Mouse (Mus musculus) heart, postnatal 0 days (tissue): Measurements from ENCODE around the gene Apobec2. TPM values are rescaled to one million over a fixed set of nuclear protein-coding genes. Genes with fewer than 3 reads are reported as not detected.

ENCODE experiments used
- ATAC-seq: fragments of 200-750 bp; cut with Nextera tagmentation; 2 replicates; pipeline ENCODE4 v1.8.0; 2017; ENCODE audit warnings: low read depth, moderate number of reproducible peaks, moderate library complexity; ENCODE audit not compliant: insufficient read depth
- DNase-seq: peaks from one replicate; pipeline ENCODE4 v3.0.0-alpha.2; 2016; ENCODE audit warnings: low spot score
- H3K27ac ChIP-seq: fragments of 300-500 bp; sonication (generic); 2 replicates; pipeline ENCODE4 v1.5.1; 2014; ENCODE audit warnings: low read depth, mild to moderate bottlenecking
- H3K27me3 ChIP-seq: fragments of 300-500 bp; sonication (generic); 2 replicates; pipeline ENCODE4 v1.6.1; 2014; ENCODE audit warnings: low read length, mixed read lengths; ENCODE audit not compliant: control insufficient read depth, insufficient read depth
- H3K36me3 ChIP-seq: fragments of 300-500 bp; sonication (generic); replicated peaks from 2 replicates; pipeline ENCODE4 v1.6.1; 2014; ENCODE audit warnings: low read length, mixed read lengths; ENCODE audit not compliant: control insufficient read depth, insufficient read depth
- H3K4me1 ChIP-seq: fragments of 300-500 bp; sonication (generic); 2 replicates; pipeline ENCODE4 v1.6.1; 2014; ENCODE audit warnings: antibody characterized with exemption; ENCODE audit not compliant: control insufficient read depth, insufficient read depth
- H3K4me2 ChIP-seq: fragments of 300-500 bp; sonication (generic); 2 replicates; pipeline ENCODE4 v1.6.1; 2014; ENCODE audit warnings: low read depth, mild to moderate bottlenecking, low read length, moderate library complexity
- H3K4me3 ChIP-seq: fragments of 300-500 bp; sonication (generic); 2 replicates; pipeline ENCODE4 v1.5.1; 2014; ENCODE audit warnings: low read depth, low read length
- H3K9ac ChIP-seq: fragments of 300-500 bp; sonication (generic); replicated peaks from 2 replicates; pipeline ENCODE4 v1.6.1; 2014; ENCODE audit warnings: low read depth, low read length, mixed read lengths
- H3K9me3 ChIP-seq: fragments of 300-500 bp; sonication (generic); replicated peaks from 2 replicates; pipeline ENCODE4 v1.6.1; 2016; ENCODE audit warnings: low read length; ENCODE audit not compliant: control insufficient read depth
- CTCF ChIP-seq: IDR thresholded peaks from 2 replicates; pipeline ENCODE4 v1.5.1; 2016; ENCODE audit warnings: antibody characterized with exemption, control low read depth, low read depth
- EP300 ChIP-seq: IDR thresholded peaks from 2 replicates; pipeline ENCODE4 v1.6.1; 2016; ENCODE audit warnings: antibody characterized with exemption, low read depth
- WGBS: fragments of 180-500 bp; shearing (Covaris S2); extraction: QIAGEN DNeasy Blood & Tissue Kit; methylation state at CpG from one replicate; pipeline ENCODE4 v1.1.7; 2014; 5-methylcytosine and 5-hydroxymethylcytosine counted together
- polyA plus RNA-seq: library from polyadenylated mRNA; unstranded; fragments of >200 nt; fragmentation: Nextera tagmentation; extraction: Ambion mirVana; gene quantifications from 2 replicates; pipeline ENCODE4 v1.2.1, GENCODE M21; 2015
- total RNA-seq: library from RNA; depleted of rRNA; stranded (reverse); fragments of >200 nt; gene quantifications from 2 replicates; pipeline ENCODE4 v1.2.3, GENCODE M21; 2014; ENCODE audit warnings: low replicate concordance

Apobec2 gene
- total and polyA plus RNA-seq, 2 experiments from 2014 or later = 265 to 325 TPM

DNA sequence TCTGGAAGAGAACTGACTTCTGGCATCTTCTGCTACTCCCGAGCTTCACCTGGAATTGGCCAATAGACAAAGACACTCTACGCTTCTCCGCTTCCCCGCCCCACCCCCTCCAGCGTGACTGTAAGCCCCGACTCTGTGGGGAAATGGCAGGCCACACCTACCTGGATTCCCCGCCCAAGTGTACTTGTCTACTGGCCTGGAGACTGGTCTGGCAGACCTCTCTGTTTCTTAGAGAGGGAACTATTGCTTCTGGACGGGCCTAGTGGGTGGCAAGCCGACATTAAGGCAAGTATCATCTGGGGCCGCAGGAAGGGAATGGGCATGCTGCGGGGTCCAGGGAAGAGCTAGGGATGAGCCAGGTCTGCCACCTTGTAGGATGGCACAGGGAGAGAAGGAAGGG lies 22.0 kb upstream of the Apobec2 start, which contains the start of gene Unc5cl:
Gene Unc5cl, plus strand, starts transcription at position 214 of the 400 bp plus-strand sequence.
- Histone ChIP-seq H3K4me3 (no peak within 1 kb of the TSS), H3K36me3 (no peaks in the 10 kb centered on the region), H3K4me2 (no peak within 1 kb of the TSS), H3K9ac (no peak within 1 kb of the TSS), H3K9me3 (no peaks in the 10 kb centered on the region), H3K27ac (no peak within 1 kb of the TSS), H3K4me1 (no peaks in the 10 kb centered on the region), H3K27me3 (no peaks in the 10 kb centered on the region)
- TF ChIP-seq EP300 = no peak
- TF ChIP-seq CTCF = no peak
- ATAC-seq = no peak
- DNase-seq = no peak
- 58% methylated on average over 11 of the region's 11 CpGs for WGBS

GRCm38 (mm10) chr17:48454190-48454589 lies 21.5 kb upstream of the Apobec2 start:
- DNase-seq (no peak), ATAC-seq (no peak)
- no peak overlapping the region for H3K27ac ChIP-seq
- no peak overlapping the region for H3K4me3 ChIP-seq
- H3K4me2 ChIP-seq = no peak overlapping the region
- H3K4me1 ChIP-seq = no peaks in the 10 kb centered on the region
- H3K36me3 ChIP-seq = no peaks in the 10 kb centered on the region
- no peaks in the 10 kb centered on the region for H3K27me3 ChIP-seq
- WGBS = 45% methylated on average over 7 of the region's 7 CpGs
- H3K9ac ChIP-seq = no peak overlapping the region
- no peak for TF ChIP-seq EP300
- no peak for TF ChIP-seq CTCF
- H3K9me3 ChIP-seq = no peaks in the 10 kb centered on the region

GRCm38 (mm10) chr17:48453489-48453888 lies 20.8 kb upstream of the Apobec2 start:
- Histone ChIP-seq H3K4me2 (no peak overlapping the region), H3K36me3 (no peaks in the 10 kb centered on the region), H3K4me1 (no peaks in the 10 kb centered on the region), H3K9ac (no peak overlapping the region), H3K9me3 (no peaks in the 10 kb centered on the region), H3K27me3 (no peaks in the 10 kb centered on the region), H3K27ac (no peak overlapping the region), H3K4me3 (no peak overlapping the region)
- no peak for ATAC-seq
- no peak for DNase-seq
- WGBS = 79% methylated on average over 7 of the region's 7 CpGs
- 0 out of 2 replicates have a peak, but pooled peaks have one; percentile 24 for TF ChIP-seq CTCF
- TF ChIP-seq EP300 = no peak

- no peaks in the 10 kb centered on the region for H3K36me3 ChIP-seq
- no peaks in the 10 kb centered on the region for H3K9me3 ChIP-seq
- TF ChIP-seq CTCF (no peak), EP300 (no peak)
- DNase-seq = no peak
- H3K4me3 ChIP-seq = no peak overlapping the region
- H3K4me2 ChIP-seq = no peak overlapping the region
- 55% methylated on average over 9 of the region's 9 CpGs for WGBS
- H3K9ac ChIP-seq = no peak overlapping the region
- H3K27ac ChIP-seq = no peak overlapping the region
- H3K27me3 ChIP-seq = no peaks in the 10 kb centered on the region
- no peaks in the 10 kb centered on the region for H3K4me1 ChIP-seq
- ATAC-seq = no peak
Observed at GRCm38 (mm10) chr17:48451753-48452444, 19.2 kb upstream of the Apobec2 start.

DNA sequence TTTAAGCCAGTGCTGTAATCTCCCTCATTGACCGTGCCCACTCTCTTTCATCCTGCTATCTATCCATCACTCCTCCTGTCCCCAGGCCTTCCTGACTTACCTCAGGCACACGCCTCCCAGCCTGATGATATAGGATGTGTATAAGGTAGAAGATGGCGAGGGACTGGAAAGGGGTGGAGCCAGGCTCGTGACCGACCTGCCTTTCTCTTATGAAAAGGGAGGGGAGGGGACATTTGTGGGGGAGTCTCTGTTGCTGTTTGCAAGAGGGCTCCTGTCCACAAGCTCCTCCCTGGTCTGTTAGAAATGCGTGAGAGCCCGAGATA lies 18.6 kb upstream of the Apobec2 start, which contains the start of gene Tspo2:
Gene Tspo2, minus strand, starts transcription at position 170 of the 323 bp plus-strand sequence.
- no peak within 1 kb of the TSS for H3K4me2 ChIP-seq
- no peak for TF ChIP-seq CTCF
- TF ChIP-seq EP300 = no peak
- ATAC-seq = no peak
- WGBS = 68% methylated on average over 7 of the region's 7 CpGs
- no peaks in the 10 kb centered on the region for H3K4me1 ChIP-seq
- no peaks in the 10 kb centered on the region for H3K36me3 ChIP-seq
- no peaks in the 10 kb centered on the region for H3K27me3 ChIP-seq
- no peaks in the 10 kb centered on the region for H3K9me3 ChIP-seq
- DNase-seq = no peak
- no peak within 1 kb of the TSS for H3K4me3 ChIP-seq
- H3K27ac ChIP-seq = no peak within 1 kb of the TSS
- H3K9ac ChIP-seq = no peak within 1 kb of the TSS

- H3K36me3 ChIP-seq = no peaks in the 10 kb centered on the region
- DNase-seq (no peak), ATAC-seq (no peak)
- H3K4me2 ChIP-seq = no peak overlapping the region
- H3K27ac ChIP-seq = no peak overlapping the region
- TF ChIP-seq CTCF (no peak), EP300 (no peak)
- H3K4me1 ChIP-seq = no peaks in the 10 kb centered on the region
- H3K9me3 ChIP-seq = no peaks in the 10 kb centered on the region
- no peak overlapping the region for H3K9ac ChIP-seq
- no peaks in the 10 kb centered on the region for H3K27me3 ChIP-seq
- H3K4me3 ChIP-seq = no peak overlapping the region
- WGBS = 80% methylated on average over 13 of the region's 13 CpGs
Observed at GRCm38 (mm10) chr17:48450666-48451352, 18.1 kb upstream of the Apobec2 start.
